Mouse (Mus musculus) left cerebral cortex, adult 9 months (tissue): ENCODE results near the gene Six1.

Experiments
- DNase-seq, 2 experiments: peaks; one replicate each; pipeline ENCODE4 v3.0.0; 2022; ENCODE audit warnings: low spot score in 2 of 2

Six1 gene

DNA sequence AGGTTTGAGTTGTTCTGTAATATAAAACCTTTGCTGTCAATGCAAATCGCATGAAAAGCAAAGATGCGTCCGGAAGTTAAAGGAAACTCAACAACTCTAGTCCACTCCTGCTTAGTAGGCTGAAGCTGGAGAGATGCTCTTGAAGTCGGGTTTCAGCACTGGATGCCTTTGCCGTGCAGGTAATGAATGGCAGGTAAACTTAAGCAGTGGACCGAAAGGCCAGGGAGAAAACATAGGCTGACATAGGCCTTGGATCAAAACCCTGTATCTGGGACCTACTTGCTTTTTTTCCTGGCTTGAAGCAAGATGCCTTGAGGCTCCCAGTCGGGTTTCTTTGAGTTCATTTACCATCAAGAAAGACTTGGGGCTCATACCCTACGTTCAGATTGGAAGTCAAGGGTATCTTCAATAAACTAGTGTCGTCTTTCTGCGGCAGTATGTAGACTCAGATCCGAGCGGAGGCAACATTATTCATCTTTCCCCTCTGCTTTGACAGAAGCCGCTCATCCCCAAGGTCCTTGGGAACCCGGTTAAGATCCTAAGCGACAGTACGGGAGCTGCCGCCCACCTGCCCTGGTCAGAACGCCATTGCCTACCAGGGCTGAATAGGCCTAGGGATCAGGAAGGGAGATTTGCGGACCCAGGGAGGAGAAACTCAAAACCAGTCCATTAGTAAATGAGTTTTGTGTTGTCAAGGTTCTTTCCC, 4.0 kb downstream of the Six1 start:
- no peak for DNase-seq

DNA sequence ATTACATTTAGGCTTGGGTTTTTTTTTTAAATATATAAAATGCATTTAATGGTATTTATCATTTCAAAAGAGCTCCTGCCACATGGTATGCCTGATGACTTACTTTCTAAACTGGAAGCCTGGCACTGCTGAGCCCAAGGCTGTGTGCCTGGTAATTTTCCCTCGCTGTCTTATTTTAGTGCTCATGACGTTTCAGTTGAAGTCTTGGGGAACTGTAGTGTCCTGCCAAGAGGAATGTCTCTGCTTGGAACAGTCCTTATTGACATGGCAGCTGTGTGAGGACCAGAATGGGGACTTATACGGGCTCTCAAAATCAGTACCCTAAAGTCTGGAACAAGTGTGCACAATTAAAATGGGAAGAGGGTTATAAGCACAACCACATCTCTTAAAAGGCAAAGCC, 5.2 kb downstream of the Six1 start:
- DNase-seq, result no peak

DNA sequence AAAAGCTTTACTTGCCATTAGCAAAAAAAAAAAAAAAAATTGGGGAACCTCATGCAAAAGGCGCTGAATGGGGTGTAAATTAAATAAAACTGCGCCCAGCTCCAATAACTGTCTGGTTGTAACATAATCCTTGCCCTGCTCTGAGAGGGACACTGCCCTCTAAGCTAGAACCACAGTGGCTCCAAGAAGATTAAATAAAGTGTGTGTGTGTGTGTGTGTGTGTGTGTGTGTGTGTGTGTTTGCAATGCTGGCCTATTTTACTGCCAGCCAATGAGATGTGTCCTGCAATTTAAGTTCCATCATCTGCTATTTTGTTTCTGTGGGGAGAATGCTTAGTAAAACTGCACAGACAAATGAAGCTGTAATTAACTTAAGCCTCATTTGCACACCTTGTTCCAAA, 6.1 kb downstream of the Six1 start:
- no peak for DNase-seq

DNA sequence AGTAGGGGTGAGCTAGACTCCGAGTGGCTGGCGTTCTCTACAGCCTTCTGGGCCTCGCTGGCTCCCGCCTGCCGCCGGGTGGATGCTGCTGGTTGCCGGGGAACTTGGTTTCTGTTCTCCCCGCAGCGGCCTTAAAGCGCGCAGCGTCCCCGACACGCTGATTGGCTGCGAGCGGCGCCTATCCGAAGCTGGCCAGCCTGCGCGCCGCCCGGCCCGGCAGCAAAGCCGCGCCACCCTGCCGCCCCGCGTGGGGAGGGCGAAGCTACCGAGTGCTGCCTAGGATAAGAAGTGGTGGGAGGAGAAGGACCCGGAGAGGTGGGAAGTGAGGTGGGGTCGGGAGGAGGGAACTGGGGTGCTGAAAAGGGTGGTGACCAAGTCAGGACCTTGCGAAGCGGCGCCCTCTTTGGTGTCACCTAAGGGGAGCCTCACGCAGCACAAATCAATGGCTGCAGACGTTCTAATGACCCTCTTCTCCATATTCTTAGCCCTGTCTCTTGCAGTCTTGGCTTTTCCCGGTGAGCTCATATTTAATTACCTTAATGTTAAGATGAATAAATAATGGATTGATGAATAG, 7.0 kb downstream of the Six1 start:
- no peak for DNase-seq

DNA sequence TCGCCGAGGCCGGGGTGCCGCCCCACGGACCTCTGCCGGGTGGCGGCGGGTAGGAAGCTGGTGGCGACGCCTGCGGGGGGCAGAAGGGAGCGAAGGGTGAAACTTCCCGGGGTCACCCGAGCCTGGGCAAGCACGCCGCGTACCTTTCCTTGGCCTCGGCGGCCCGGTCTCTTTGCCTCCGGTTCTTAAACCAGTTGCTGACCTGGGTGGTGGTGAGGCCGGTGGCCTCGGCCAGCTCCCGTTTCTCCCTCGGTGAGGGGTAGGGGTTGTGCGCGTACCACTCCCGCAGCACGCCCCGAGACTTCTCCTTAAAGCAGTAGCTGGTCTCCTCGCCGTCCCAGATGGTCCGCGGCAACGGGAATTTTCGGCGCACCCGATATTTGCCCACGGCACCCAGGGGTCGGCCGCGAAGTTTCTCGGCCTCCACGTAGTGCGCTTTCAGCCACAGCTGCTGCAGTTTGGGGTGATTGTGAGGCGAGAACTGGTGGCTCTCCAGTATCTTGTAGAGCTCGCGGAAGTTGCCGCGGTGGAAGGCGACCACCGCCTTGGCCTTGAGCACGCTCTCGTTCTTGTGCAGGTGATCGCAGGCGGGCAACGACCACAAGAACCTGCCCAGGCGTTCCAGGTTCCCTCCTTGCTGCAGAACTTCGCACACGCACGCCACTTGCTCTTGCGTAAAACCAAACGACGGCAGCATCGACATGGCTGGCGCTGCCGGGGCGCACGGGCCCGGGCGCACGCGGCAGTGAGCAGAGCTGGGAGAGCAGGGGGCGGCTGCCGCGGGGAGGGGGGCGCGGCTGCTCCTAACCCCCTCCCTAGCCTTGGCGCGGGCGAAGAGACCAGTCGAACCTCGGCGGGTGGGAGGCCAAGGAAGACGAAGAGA, 7.7 kb downstream of the Six1 start:
- no peak for DNase-seq

DNA sequence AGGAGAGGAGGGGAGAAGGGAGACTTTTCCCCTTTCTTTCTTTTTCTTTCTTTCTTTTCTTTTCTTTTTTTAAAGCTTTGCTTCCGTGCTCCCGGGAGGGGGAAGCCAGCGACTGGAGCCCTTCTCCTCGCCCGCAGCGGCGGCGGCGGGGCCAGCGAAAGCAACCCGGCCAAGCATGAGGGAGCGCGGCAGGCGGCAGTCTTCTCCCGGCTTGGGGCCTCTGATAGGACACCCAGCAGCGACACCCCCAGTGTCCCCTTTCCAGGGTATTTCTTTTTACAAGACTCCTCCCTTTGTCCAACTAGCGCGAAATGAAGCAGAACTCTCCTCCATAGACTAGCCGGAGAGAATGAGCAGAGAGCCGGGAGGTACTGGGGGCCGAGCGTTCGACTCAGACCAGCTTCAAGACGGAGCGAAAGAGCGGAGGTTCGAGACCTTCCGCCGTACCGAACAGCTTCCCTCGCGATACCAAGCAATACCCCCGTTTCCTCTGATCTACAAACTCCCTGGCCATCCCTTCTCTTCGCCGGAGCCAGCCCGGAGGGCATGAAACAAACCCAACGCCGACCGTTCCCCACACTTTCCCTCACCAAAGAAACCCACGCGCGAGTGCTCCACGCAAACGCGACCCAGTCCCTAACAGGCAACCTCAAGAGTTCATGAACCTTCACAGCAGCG, 8.5 kb downstream of the Six1 start:
- no peak for DNase-seq

DNA sequence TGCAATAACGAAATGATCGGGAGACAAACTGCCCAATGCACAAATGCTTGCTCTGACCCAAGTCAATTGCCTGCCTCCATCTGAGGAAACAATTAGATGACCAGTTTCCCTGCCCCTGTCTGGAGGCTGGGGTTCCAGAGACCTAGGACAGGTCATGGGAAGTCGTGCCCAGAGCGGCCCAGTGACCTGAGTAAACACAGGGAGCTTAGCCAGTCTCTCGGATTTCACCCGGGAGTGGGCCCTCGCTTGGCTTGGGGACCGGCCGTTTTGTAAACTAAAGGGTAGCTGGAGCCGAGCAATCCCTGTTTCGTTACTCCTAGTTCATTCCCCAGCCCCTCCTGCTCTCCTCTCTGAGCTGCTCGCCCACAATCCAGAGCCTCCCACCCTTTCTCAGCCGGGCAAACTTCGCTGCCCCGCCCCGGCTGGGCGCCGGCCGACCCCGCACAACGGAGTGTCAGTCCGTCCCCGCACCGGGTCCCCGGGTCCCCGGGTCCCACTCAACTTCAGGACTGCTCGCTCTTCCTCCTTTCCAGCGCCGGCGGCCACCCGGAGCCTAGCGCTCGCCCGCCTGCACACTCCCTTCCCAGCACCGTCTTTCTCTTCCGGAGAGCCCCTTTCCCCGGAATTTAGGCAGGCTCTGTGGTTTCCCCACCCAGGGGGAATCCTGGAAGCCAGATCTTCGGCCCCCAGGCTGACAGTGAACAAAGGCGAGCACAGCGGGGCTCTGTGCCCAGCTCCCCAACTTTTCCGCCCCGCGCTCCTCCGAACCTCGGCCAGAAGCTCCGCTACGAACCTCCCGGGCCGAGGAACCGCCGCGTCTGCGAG, 9.3 kb downstream of the Six1 start:
- no peak for DNase-seq

DNA sequence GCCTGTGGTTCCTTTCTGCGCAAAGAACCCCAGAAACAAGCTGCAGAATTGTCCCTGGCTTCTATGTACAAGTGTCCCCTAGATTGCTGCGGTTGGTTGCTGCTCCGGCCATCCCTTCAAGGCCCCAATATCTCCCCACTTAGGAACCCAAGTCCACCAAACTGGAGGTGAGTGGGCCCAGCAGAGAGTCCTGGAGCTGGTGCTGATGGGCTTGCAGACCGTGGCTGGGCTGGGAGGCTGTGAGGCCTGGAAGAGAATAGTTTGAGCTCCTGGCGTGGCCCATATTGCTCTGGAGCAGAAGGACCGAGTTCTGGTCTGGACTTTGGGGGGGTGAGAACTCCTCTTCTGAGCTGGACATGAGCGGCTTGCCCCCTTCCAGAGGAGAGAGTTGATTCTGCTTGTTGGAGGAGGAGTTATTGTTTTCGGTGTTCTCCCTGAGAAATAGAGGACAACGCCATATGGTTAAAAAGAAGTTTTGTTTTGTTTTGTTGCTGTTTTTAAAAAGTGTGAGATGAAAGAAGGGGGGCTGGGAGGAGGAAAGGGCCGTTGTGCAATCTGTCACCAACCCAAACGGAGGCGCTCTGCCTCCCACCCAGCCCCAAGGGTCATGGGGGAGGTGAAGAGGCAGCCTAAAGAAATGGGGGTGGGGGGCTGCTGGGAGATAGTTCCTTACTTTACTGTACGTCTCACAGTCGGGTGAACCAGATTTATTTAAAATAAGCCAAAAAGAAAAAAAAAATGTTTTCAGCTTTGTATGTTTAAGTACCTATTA, 10.1 kb downstream of the Six1 start:
- no peak for DNase-seq

DNA sequence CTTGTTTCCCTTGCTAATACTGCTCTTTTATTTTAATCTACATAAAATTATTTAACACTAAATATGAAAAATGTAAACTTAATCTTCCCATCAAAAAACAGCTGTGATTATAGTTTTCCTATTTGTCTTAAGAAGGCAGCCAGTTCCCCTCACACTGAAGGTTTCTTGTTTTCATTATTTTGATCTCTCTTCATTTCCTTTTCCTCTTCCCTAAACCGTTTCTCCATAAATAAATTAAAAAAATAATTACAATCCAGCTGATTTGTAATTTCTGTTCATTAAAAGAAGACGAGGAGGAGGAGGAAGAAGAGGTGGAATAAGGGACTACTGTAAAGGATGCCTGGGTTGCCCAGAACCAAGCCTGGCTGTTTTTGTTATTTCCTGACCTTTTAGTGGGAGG, 10.8 kb downstream of the Six1 start:
- no peak for DNase-seq

DNA sequence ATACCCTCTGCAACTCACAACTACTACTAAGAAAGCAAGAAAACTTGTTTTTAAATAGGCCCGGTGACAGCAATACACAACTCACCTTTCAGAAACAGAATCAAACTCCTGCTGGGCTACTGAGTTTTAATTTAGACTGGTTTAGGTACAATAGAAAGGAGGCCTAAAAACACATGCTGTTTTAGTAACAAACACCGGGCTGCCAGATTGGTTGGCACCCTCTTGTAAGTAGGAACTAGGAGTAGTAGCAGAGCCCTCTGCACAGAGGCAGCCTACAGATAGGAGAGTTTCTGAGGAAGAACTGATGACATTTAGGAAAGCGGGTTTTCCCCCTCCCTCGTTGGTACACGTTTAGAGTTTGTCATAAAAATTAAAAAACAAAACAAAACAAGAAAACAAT, 11.3 kb downstream of the Six1 start:
- DNase-seq, result no peak

DNA sequence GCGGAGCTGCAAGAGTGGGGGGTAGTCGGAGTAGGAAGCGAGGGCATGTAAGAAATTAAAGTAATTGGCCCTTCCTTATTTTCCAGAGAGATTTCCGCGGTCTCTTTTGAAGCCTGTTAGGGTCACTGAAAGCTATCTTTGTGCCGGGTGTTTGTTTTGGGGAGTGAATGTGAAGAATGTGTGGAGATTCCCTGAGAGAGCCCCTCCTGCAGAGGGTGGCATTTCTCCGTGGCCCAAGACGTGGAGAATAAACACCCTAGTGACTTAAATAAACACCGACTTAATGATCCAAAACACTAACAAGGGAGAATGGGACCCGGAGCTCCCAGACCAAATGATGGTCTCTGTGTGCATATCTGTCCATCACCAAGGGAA, 12.4 kb downstream of the Six1 start:
- DNase-seq, result no peak

DNA sequence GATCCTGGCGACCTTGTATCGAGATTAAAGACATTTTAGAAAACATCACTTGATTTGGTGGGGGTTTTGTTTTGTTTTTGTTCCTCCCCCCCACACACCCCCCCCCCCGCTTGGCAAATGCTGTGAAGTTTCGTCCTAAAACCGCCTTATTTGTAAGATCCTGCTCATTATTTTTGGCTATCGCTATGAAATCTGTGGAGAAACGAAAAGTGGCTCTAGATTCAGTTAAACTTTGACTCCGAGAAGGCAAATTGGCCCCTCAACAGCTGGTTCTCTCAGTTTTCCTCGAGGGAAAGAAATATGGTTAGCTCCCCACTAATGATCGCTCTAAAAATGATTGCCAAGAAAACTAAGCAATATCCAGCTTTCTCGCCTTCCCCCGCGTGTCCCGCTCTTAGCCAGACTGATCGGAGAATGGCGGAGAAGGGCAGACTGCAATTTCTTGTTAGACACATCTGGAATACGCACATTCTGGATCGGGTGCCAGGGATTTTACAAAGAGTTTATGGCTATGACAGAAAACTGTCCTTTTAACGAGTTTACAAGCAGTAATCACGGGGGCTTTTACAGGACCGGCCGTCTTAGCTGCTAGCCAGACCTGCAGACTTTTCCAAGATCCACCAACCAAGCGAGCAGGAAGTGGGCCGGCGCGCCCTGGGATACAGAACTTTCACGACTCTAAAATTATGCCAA, 13.0 kb downstream of the Six1 start:
- DNase-seq, result no peak

DNA sequence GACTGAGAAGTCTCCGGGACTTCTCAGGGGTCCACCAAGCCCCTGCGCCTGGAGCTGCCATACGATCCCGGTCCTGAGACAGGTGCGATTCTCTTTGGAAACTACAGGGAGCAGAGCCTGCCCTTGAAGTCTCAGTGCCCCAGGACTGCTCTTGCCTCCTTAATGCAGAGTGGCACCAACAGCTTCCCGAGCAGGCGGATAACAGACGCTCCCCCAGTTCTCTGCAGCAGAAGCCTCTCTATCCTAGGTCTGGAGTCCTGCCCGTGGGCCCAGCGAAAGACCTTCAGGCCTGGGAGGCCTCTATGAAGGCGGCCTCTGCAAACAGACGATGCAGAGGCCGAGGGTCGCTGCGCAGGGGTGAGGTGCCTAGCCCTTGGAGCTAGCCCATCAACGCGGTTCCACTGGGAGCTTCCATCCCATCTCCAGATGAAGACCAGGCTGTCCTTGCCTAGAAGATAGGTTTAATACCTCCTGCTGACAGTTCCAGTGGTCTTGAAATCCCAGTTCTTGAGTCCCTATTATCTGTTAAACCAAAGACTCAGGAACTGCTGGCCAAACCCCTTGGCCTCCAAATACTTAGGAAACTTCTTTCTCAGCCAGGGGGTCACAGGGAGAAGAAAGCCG, 13.6 kb downstream of the Six1 start:
- DNase-seq, result no peak

DNA sequence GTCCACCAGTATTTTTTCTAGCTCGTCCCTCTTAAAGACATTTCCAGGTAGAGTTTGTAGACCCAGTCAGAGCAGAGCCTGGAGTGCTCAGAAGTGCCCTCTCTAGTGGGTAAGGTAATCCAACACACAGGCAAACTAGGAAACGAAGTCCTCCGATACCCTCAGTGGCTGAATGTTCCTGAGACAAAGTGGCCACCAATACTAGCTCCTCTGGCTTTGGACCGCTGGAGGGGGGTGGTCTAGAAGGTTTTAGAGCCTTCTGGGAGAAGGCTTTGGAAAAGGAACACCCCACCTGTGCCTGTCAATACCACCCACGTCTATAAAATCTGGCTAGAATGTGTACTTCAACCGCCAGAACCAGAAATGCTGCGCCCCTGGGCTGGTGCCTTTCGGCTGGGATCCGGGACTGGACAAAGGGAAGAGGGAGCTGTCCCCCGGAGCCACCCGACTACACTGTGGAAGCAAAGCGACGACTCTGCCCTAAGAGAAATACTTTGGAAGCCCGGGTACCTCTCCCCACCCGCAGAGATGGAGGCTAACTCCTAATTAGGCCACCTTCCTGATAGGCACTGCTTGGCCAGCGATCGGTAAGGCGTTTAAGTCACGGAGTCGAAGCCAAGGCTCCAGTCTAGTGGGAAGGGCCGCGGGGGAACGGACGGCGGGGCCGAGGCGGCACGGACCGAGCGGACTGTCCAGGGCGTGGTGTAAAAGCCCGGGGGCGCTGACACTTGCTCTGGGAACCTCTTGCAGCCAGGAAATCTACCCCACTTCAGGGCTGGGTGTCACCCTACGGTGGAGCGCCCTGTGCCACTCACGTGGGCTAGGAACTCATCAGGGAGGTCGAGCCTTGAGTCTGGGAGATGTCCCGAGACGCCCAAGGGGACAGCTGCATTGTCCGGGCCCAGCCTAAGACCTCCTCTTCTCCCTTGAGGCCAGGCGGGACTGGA, 14.4 kb downstream of the Six1 start:
- no peak for DNase-seq

DNA sequence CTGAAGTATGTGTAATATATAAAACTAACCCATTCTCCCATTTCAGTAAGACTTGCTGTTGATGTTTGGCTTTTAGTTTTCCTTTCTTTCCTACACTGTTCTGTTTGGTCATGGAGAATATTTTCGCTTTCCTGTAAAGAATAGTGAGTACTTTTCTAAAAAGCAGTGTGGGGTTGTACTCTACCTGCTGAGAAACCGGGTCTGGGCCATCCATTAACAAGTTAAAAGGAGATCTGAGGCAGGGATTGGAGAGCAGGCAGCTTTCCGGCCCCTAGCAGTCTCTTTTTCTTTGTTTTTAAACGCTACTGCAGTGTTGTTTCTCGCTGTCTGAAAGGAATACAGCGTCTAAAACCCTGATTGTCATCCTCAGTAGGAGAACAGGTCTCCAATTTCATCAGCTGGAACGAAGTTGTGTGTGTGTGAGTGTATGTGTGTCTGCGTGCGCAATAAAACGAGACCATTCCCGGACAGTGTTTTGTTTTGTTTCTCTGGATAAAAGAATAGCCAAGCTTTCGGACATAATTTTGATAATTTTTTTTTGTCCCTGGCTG, 15.2 kb downstream of the Six1 start:
- no peak for DNase-seq

DNA sequence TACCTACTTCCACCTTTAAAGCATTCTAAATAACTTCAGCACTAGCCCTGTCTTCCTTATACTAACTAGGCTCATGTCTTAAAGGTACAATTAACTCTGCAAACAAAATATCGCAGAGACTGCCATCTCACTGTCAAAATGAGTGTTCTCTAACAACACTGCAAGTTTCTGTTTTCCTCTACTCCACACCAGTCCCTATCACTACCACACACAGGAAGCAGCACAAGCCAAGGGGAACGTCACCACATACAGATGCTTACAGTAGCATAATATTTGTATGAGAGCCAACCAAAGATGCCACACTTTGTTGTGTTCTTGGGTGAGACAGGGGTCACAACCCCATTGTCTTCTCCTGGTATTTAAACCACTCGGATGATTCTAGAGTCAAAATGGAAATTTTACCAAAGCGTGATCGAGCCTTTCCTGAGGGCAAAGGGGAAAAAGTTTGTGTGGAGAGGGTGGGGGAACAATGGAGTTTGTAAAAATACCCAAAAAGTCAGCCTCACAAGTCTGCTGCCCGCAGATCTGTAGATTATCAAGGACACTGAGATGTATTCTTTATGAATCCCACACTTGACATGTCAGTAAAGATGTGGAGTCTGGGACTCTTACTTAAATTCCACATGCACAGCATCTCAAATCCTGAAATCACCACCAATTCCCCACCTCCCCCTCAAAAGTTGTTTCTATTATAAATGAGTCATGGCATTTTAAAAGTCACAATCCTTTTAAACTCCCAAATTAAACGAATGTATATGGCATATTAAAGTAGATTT, 16.1 kb downstream of the Six1 start:
- DNase-seq, result no peak
